Mouse (Mus musculus) liver, embryonic 14.5 days (tissue): Measurements from ENCODE around the gene Miip.

ENCODE experiments used
- CTCF ChIP-seq: IDR thresholded peaks from 2 replicates; pipeline ENCODE4 v1.5.1; 2016; ENCODE audit warnings: antibody characterized with exemption, low read depth, control low read depth
- EP300 ChIP-seq: IDR thresholded peaks from 2 replicates; pipeline ENCODE4 v1.6.1; 2016; ENCODE audit warnings: antibody characterized with exemption, low read depth

GRCm38 (mm10) chr4:147890341-147890740 is 21.7 kb upstream of the Miip start:
- no peak for TF ChIP-seq EP300
- TF ChIP-seq CTCF: no peak
